Mouse (Mus musculus): ENCODE measurements around the gene Lrrc38.
"Not testable (repeated sequence)": the region's sequence is repeated elsewhere in the genome, so short reads cannot be mapped to it uniquely, and the experiment has no call there.

Lrrc38 gene

GRCm38 (mm10) chr4:143349484-143349906, at the start of gene Lrrc38:
TSS of gene Lrrc38 (plus strand) at chr4:143349757.
- no peak for DNase-seq

- DNase-seq, result no peak
These were observed 49.4 kb upstream of the Lrrc38 start for GRCm38 (mm10) chr4:143300113-143300688.

DNA sequence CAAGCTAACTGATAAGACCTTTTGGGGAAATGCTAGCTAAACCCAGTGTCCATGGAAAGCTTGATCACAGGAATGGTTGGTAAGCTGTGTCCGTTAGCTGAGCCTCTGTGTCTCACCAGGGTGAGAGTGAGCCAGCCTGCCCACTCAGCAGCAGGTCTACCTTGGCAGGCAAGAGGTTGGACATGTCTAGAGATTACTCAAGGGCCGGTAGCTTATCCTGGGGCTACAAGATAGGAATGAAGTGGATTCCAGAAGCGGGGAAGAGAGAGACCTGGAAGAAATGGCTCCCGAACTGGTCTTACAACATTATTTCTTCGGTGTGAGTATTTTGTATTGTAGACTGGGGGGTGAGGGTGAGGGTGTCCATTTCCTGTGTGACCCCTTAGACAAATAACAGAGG, 48.5 kb upstream of the Lrrc38 start:
- no peak for DNase-seq

GRCm38 (mm10) chr4:143301875-143302274, 47.7 kb upstream of the Lrrc38 start:
- DNase-seq, result no peak

- no peak for DNase-seq
These were observed 47.2 kb upstream of the Lrrc38 start for GRCm38 (mm10) chr4:143302279-143302890.

- no peak for DNase-seq
These were observed 44.5 kb upstream of the Lrrc38 start for GRCm38 (mm10) chr4:143305031-143305430.

- no peak for DNase-seq
These were observed 43.4 kb upstream of the Lrrc38 start for GRCm38 (mm10) chr4:143305987-143306772.

- peak; percentile 30 for DNase-seq
These were observed 38.2 kb upstream of the Lrrc38 start for GRCm38 (mm10) chr4:143311341-143311740.

DNA sequence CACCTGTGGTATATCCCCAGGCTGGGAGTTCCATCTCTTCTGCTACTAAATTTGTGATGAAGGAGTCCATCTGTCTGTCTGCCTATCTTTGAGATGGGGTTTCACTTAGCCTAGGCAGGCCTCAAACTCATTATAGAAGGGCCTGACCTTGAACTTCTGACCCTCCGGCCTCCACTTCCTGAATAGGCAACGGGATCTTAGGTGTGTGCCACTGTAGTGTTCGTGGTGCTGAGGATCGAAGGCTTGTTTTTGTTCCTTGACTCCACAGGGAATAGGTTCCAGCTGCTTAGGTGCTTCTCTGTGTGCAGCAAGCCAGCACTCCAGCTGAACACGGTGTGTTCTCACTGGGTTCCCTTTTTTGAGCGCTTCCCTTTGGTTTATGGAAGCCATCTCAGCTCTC, 36.3 kb upstream of the Lrrc38 start:
- no peak for DNase-seq

DNA sequence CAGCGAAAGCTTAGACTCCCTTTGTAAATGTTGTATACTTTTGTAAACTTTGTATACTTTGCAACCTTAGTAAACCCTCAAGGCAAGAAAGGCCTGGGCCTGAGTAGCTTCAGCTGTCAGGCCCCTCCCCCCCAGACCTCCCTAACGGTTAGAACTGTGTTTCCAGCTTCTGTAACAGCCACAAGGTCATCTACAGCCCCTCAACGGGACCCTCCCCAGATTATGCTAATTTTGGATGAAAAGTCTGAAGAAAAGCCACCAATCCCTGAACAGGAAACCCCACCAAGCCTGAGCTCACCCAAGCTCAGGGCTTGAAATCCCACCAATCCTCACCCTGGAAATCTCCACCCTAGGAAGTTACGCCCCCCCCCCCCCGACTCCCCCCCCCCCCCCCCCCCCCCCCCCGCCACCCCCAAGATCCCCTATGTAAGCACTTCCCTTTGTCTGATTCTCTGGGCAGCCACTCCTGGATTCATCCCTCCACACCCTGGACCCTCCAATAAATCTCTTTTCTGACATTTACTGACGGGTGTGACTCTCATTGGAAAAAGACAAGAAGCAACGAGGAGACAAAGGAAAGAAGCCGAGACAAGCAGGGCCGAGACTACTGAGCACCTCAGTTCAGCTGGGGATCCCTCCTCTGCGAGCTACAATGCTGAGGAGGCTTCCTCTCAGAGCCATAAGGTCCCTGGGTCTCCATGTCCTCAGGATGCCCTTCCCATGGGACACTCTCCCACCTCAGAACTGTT, 25.2 kb upstream of the Lrrc38 start:
- DNase-seq, result no peak

- no peak for DNase-seq
These were observed 24.5 kb upstream of the Lrrc38 start for GRCm38 (mm10) chr4:143324925-143325624.

- DNase-seq, result peak; percentile 69
These were observed 24.0 kb upstream of the Lrrc38 start for GRCm38 (mm10) chr4:143325625-143325941.

DNA sequence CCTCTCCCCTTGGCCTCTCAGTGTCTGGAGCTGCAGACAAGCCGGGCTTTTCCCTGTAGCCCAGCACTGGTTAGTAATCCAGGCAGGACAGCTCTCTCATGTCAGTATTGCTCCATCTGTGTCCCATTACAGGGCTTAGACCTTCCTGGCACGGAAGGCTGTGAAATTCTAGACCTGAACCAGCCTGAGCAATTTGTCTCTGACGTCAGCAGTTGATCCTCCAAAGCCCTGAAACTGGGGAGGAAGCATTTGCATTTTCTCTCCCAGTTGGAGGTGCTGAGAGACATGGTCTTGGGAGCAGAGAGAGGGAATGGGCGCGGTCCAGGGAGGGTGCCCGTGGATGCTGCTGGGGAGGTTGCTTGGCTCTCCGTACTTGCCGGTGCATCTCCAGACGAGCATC, 19.0 kb upstream of the Lrrc38 start:
- DNase-seq, result no peak

DNA sequence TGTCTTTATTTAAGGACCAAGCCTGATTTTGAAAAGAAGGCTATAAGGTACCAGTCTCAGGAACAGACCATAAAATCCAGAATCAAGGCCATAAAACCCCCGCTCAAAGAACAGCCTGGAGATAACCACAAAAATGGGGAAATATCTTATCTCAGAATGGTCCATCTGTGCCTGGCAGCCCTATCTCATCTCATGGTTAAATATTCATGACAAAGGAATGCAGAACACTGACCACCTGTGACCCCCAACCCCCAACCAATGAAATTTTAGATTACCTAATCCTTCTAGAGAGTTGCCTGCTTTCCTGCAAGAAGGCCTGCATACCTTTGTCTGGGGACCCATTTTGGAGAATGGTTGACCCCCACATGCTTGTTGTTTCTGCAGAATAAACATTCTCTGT, 17.8 kb upstream of the Lrrc38 start:
- DNase-seq, result no peak

DNA sequence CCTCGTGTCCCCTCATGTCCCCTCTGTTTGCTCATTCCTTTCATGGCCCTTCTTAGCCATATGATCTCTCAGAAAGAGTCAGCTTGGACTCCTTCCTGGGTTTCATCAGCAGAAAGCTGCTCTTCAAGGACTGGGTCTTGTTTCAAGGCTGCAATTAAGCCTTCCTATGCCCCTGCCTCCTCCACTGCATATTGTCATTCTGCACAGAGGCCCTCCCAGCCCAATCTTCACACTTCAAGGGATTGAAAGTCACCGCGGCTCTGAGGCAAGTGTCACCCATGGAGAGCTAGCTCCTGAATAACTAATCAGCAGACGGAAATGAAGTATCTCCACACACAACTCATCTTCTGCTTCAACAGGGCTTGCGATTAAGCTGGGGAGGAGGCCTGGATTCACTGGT, 15.4 kb upstream of the Lrrc38 start:
- no peak for DNase-seq

- DNase-seq, result no peak
These were observed 14.6 kb upstream of the Lrrc38 start for GRCm38 (mm10) chr4:143334995-143335394.

- no peak for DNase-seq
These were observed 13.5 kb upstream of the Lrrc38 start for GRCm38 (mm10) chr4:143336096-143336495.

DNA sequence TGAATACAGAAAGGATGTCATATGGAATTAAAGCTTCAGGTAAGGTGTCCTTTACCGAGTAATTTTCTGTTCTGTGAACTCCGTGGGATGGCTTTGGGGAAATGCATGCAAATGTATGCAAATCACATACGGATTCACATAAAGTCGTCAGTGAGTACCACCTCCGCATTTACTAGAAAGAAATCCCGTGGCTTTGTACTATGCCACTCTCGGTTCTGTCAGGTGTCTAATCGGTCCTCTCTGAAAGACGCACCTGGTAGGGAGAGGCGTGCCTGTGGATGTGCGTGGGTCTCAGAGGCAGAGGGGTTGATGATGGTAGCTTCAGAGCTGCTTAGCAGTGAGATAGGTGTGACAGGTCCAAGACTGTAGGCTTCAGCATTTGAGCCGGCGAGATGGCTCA, 9.7 kb upstream of the Lrrc38 start:
- no peak for DNase-seq

- DNase-seq, result no peak
These were observed 8.1 kb upstream of the Lrrc38 start for GRCm38 (mm10) chr4:143341470-143341869.

GRCm38 (mm10) chr4:143345491-143345890, 4.1 kb upstream of the Lrrc38 start:
- not testable (repeated sequence) for DNase-seq

DNA sequence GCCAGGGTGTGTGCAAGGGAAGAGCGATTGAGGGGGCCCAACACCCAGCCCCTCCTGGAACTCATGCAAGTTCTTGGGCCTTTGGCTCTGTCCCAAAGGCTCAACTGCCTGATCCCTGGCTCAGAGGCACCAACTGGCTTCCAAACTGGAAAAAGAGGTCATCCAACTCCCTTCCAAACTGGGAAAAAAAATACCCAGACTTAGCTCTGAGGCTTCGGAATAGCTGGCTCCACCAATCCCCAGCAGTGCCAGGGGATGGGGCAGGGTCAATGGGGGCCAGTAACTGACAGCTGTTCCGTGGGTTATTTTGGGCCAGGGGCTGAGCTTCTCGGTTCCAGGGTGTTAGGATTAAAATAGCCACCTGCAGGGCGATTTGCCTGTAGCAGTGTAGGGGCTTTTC, 879 bp upstream of the Lrrc38 start:
- no peak for DNase-seq

DNA sequence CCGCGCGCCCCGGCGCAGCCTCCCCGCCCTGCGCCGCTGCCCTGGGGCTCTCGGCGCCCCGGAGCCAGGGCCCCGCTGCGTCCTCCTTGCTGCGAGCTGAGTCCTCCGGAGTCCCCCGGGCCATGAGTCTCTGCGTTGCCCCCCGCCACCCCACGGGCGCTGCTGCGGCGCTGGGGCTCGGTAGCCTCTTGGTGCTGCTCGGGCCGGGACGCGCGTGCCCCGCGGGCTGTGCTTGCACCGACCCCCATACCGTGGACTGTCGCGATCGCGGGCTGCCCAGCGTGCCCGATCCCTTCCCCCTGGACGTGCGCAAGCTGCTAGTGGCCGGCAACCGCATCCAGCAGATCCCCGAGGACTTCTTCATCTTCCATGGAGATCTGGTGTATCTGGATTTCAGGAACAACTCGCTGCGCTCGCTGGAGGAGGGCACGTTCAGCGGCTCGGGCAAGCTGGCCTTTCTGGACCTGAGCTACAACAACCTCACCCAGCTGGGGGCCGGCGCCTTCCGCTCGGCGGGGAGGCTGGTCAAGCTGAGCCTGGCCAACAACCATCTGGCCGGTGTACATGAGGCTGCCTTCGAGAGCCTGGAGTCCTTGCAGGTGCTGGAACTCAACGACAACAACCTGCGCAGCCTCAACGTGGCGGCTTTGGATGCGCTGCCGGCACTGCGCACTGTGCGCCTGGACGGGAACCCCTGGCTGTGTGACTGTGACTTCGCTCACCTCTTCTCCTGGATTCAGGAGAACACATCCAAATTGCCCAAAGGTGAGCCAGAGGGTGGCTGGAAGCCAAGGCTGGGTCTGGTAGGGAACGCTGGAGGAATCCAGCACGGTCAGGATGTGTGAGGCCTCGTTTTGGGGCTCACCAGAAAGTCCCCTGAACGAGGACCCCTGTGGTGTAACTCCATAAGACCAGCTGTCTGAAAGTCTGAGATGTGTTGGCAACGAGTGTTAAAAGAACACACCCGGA, 774 bp downstream of the Lrrc38 start:
- no peak for DNase-seq

Measured in liver (tissue).